Mouse (Mus musculus): ENCODE results near the gene Hist1h2bb.
"Not testable (repeated sequence)": the region's sequence is repeated elsewhere in the genome, so short reads cannot be mapped to it uniquely, and the experiment has no call there.

Hist1h2bb gene

GRCm38 (mm10) chr13:23761871-23762821 lies 15.6 kb downstream of the Hist1h2bb start, which contains the start of gene Hist1h3a:
Gene Hist1h3a (minus strand): TSS chr13:23762386.
- in situ Hi-C loops (cut with MboI) = not testable (repeated sequence)

GRCm38 (mm10) chr13:23763242-23763585 lies 16.7 kb downstream of the Hist1h2bb start:
- in situ Hi-C loops (cut with MboI) = no loop called here

- in situ Hi-C loops (cut with MboI) = no loop called here
Measured at GRCm38 (mm10) chr13:23763586-23764323, 17.2 kb downstream of the Hist1h2bb start, which contains the start of gene Hist1h1a. Gene Hist1h1a (plus strand): TSS chr13:23763666.

DNA sequence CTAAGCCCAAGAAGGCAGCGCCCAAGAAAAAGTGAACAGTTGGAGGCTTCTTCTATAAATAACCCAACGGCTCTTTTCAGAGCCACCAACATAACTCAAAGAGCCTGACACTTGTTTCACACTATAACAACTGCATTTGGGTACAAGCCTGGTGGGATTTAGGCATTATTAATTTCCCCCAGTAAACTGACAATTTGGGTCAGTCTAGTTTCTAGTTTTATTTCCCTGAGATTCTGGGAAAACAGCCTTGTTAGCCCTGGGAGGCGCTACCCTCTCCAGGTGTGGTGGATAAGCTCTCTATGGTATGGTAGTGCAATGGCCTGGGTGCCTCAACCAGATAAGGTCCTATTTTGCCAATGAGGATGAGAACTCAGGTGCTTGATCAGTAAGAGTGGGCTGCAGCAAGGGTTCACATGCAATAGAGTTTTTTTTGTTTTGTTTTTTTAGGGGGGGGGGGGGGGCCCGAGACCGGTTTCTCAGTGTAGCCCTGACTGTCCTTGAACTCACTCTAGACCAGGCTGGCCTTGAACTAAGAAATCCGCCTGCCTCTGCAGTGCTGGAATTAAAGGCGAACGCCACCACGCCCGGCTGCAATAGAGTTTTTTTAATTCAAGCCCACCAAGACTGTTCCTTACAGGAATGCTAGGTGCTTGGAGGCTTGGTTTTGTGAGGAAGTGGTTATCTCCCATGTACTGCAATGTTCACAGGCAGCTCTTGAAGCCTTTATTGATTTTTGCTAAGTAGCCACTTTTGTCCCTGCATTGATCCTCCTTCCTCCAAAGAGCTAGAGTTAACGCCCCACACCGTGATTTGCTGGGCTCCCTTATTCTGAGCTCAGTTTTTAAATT lies 18.0 kb downstream of the Hist1h2bb start:
- in situ Hi-C loops (cut with MboI) = no loop called here

DNA sequence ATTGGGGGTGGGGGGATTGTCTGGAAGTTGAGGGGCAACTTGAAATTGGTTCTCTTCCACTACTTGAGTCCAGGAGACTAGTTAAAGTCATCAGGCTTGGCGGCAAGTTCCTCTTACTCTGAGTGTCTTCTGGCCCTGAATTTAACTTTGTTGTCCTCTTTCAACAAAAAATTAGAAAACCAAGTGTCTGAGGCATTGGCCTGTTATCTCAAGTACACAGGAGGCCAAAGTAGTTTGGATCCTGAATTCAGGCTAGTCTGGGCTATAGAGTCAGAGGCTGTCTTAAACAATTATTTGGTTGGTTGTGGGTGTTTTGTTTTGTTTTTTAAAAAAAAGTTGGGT lies 18.6 kb downstream of the Hist1h2bb start:
- in situ Hi-C loops (cut with MboI) = no loop called here

GRCm38 (mm10) chr13:23766772-23767171 lies 20.2 kb downstream of the Hist1h2bb start:
- in situ Hi-C loops (cut with MboI) = no loop called here

DNA sequence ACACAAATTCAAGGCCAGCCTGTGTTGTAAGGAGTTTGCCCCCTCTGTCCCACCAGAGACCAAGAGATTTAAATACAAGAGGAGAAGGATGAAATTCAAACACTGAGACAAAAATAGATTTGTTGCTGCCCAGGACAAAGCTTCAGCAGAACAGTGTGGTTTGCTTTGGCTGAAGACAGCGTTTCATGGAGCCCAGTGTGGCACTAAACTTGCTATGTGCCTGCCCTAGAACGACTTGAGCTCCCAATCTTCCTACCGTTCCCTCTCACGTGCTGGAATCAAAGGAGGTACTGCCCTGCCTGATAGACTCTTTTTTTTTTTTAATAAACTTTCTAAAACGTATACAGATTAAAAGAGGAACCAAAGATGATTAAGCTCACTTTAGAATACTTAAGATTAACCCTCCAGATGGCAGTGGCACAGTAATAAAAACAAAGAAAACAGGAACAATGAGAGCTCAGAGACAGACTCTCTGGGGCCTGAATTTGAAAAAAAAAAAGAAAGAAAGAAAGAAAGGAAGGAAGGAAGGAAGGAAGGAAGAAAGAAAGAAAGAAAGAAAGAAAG lies 22.4 kb downstream of the Hist1h2bb start:
- in situ Hi-C loops (cut with MboI) = no loop called here

DNA sequence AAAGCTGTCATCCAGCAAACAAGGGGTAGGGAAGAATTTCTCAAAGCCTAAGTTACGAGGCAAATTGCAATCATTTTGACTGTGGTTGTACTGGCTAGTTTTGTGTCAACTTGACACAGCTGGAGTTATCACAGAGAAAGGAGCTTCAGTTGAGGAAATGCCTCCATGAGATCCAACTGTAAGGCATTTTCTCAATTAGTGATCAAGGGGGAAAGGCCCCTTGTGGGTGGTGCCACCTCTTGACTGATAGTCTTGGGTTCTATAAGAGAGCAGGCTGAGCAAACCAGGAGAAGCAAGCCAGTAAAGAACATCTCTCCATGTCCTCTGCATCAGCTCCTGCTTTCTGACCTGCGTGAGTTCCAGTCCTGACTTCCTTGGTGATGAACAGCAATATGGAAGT lies 23.1 kb downstream of the Hist1h2bb start, which contains the start of gene Trim38:
Trim38 (plus strand) TSS at position 301 of the 400 bp plus-strand sequence.
- in situ Hi-C loops (cut with MboI) = not testable (repeated sequence)

DNA sequence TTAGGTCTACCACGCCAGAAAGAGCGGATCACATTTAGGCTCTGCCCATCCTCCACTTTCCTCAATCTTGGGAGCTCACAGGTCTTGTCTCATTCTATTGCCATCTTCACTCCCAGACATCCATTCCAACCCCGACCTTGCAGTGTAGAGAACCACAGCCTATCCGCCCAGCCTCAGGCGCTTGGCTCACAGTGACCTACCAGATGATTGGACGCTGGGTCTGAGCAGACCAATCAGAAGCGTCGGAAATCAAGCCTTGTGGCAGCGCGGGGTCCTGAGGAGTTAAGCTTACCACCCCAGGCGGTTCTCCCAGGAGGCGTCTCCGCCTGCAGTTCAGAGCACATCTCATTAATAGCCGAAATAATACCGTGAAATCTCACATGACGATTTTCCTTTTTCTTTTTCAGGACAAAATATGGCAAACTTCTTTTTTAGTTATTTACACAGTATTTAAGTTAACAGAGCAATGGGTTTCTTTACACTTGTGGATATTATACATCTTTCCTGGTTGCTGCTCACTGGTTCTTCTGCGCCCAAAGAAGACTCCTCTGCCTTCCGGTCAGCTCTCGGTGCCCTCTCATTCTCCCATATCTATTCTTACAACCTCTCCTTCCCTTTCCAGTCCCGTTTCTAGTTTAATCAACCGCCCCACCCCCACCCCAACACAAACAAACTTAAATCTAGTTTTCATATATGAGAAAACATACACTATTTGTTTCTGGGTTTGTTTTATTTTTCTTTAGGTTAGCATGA lies 26.2 kb downstream of the Hist1h2bb start:
- in situ Hi-C loops (cut with MboI) = no loop called here

DNA sequence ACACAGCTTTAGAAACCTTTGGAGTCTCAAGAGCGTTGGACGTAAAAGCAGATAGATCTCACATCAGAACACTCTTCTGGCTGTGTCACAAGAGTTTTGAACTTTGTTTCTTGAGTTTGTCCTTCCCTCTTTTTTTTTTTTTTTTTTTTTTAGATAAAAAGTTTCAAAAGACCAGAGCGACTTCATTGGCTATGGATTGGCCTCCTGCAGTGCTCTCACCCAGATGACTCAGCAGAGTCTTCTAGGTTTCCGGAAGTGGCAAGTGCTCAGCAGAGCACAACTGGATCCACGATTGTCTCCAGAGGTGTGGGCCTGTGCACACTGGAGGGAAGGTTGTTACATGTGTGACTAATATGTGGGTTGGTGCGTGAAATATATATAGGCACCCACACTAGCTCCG lies 31.8 kb downstream of the Hist1h2bb start:
- in situ Hi-C loops (cut with MboI) = loop anchor here (25.0 kb wide), 1 partner anchor 509 kb away; the partner anchor contains the start of gene Carmil1

GRCm38 (mm10) chr13:23779025-23779424 lies 32.5 kb downstream of the Hist1h2bb start:
- in situ Hi-C loops (cut with MboI) = loop anchor here (25.0 kb wide), 1 partner anchor 508 kb away; the partner anchor contains the start of gene Carmil1

DNA sequence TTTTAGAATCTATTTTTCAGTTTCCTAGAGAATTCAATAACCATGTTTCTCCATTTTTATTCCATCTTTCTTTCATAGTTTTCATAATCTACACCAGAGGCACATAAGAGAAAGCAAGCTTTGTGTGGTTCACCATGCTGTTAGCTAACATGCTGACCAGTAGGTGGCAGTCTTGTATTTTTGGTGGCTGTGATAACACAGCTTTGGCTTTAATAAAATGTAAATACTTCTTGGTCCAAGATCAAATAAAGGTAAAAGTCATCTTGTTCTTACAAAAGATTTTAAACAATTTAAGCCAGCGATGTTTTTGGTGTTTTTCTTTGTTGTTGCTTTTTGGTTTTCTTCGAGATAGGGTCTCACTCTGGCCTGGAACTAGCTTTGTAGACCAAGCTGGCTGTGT lies 46.0 kb downstream of the Hist1h2bb start:
- in situ Hi-C loops (cut with MboI) = loop anchor here (25.0 kb wide), 1 partner anchor 495 kb away; the partner anchor contains the start of gene Carmil1

Data from mature B cell (primary cell).